Mouse (Mus musculus) lung, adult 2 months (tissue): ENCODE measurements at regions not wholly inside any gene's neighbourhood (a gene's known extent, or its start where the extent isn't known, plus 50 kb on each side); places are given as distances from the start of the nearest gene placed in this dataset.
"Not testable (repeated sequence)": the region's sequence is repeated elsewhere in the genome, so short reads cannot be mapped to it uniquely, and the experiment has no call there.

ENCODE experiments used
- DNase-seq: peaks from one replicate; pipeline ENCODE4 v3.0.0; 2022
- H3K4me1 ChIP-seq: fragments of 200-500 bp; 2 replicates; pipeline ENCODE4 v1.6.1; 2011; ENCODE audit warnings: low read length; ENCODE audit not compliant: control insufficient read depth, insufficient read depth
- H3K4me3 ChIP-seq: fragments of 200-500 bp; replicated peaks from 2 replicates; pipeline ENCODE3; 2011; ENCODE audit warnings: low read depth, mild to moderate bottlenecking, control low read depth, low read length; ENCODE audit errors: extremely low read depth
- CTCF ChIP-seq: fragments of 200-500 bp; IDR thresholded peaks from 2 replicates; pipeline ENCODE4 v1.5.1; 2011; ENCODE audit warnings: mild to moderate bottlenecking, low read length, control low read depth; ENCODE audit not compliant: insufficient read depth
- POLR2A ChIP-seq: fragments of 200-500 bp; IDR thresholded peaks from 2 replicates; pipeline ENCODE4 v1.6.1; 2011; ENCODE audit warnings: low read depth, mild to moderate bottlenecking, control low read depth, low read length, borderline replicate concordance; ENCODE audit errors: extremely low read depth
- WGBS: fragments of 180-500 bp; shearing (Covaris S2); methylation state at CpG from one replicate; pipeline ENCODE4 v1.1.7; 2018; 5-methylcytosine and 5-hydroxymethylcytosine counted together

DNA sequence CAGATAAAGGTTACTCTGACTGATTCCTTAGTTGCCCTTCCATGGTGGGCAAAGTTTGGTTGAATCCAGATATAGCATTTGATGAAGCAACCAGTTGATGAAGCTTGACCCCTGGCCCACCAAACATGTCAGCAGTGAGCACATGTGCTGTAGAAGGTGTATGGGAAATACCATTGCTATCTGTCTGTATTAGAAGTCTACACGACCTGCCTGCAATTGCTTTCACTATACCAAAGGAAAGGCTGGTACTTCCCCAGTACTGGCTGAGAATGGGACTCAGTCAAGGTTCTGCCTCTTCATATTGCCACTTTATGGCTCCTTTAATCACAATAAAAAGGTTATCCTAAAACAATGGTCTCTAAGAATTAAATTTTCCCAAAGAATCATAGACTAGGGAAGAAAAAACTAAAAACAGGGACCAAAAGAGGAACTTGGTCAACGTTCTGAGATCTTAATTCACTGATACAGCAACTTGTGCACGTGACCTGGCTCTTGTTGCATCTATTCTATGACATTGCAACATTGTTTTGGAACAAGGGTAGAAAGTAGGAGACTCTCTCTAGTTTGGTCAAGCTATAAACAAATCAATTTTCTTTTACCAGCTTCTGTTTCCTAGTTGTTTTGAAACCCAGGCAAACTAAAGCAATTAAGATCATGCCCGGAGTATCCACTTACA, 284.0 kb downstream of the Rapgef2 start:
- no peak for DNase-seq
- Histone ChIP-seq H3K4me3 (no peak overlapping the region), H3K4me1 (no peaks in the 10 kb centered on the region)
- WGBS = 74% methylated on average over 4 of the region's 4 CpGs
- no peak for TF ChIP-seq CTCF
- TF ChIP-seq POLR2A = no peak

GRCm38 (mm10) chr3:79001754-79002153, 284.6 kb downstream of the Rapgef2 start:
- no peaks in the 10 kb centered on the region for H3K4me1 ChIP-seq
- H3K4me3 ChIP-seq = no peak overlapping the region
- no peak for DNase-seq
- WGBS = 75% methylated on average over 4 of the region's 4 CpGs
- TF ChIP-seq POLR2A (no peak), CTCF (no peak)

DNA sequence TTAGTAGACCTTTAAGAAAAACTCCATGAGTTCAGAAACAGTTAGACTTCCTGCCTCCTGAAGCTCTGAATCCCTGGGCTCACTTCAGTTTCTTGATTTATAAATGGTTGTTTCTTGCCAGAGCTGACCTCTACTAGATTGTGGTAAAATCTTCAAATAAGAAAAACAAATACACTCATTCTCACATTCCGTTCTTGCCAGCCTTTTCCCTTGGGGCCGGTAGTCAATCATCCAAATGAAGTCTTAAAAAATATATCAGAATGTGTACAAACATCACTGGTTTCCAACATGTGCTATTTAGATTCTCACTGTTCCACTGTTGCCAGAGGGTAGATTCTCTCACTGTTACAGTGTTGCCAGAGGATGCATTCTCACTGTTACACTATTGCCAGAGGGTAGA, 286.0 kb downstream of the Rapgef2 start:
- Histone ChIP-seq H3K4me3 (no peak overlapping the region), H3K4me1 (no peaks in the 10 kb centered on the region)
- DNase-seq = no peak
- 53% methylated on average over 2 of the region's 2 CpGs for WGBS
- TF ChIP-seq POLR2A = no peak
- TF ChIP-seq CTCF = no peak

DNA sequence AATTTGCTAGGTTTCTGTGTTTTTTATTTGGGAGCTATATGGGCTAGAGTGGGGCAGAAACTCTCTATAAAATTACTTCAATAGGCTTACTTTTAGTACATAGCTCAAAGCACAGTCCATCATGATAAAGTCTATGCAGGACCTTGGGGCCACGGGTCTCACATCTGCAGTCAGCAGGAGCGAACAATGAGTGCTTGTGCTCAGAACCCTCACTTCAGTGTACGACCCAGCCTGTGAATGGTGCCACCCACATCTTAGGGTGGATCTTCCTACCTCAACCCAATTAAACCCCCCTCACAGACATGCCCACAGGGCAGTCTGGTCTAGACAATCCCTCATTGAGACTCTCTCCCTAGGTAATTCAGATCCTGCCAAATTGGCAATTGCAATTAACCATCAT, 286.5 kb downstream of the Rapgef2 start:
- DNase-seq = no peak
- 78% methylated on average over 3 of the region's 3 CpGs for WGBS
- Histone ChIP-seq H3K4me1 (no peaks in the 10 kb centered on the region), H3K4me3 (no peak overlapping the region)
- TF ChIP-seq POLR2A (no peak), CTCF (no peak)

DNA sequence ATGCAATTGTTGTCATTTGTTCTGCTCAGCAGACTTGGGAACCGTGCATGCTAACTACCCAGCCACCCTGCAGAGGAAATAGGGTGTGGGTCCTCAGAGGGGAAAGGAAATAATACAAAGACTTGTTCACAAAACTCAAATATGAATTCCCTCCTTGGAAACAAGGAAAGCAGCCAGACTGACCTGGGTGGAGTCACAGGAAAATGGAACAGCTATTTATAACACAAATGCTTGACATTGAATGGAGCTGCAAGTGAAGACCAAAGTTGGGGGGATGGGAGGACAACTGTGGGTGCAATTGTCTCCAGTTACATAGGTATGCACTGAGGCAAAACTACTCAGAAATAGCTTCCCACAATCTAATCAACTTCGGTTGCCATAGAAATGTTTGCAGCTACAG, 298.2 kb downstream of the Rapgef2 start:
- DNase-seq = no peak
- peaks cover 8% of the 10 kb centered on the region for H3K4me1 ChIP-seq
- 38% methylated on average over 2 of the region's 2 CpGs for WGBS
- H3K4me3 ChIP-seq = no peak overlapping the region
- TF ChIP-seq CTCF = no peak
- no peak for TF ChIP-seq POLR2A

- WGBS = 71% methylated on average over 7 of the region's 7 CpGs
- TF ChIP-seq CTCF (no peak), POLR2A (no peak)
- DNase-seq = no peak
- Histone ChIP-seq H3K4me1 (peaks cover 8% of the 10 kb centered on the region), H3K4me3 (no peak overlapping the region)
These were observed 299.6 kb downstream of the Rapgef2 start for GRCm38 (mm10) chr3:78986726-78987125.

GRCm38 (mm10) chr3:78981057-78981456, 305.3 kb downstream of the Rapgef2 start:
- DNase-seq = no peak
- TF ChIP-seq POLR2A (no peak), CTCF (no peak)
- Histone ChIP-seq H3K4me1 (no peaks in the 10 kb centered on the region), H3K4me3 (no peak overlapping the region)
- WGBS = 88% methylated on average over 3 of the region's 3 CpGs

GRCm38 (mm10) chr3:78978781-78979180, 307.5 kb downstream of the Rapgef2 start:
- Histone ChIP-seq H3K4me3 (no peak overlapping the region), H3K4me1 (no peaks in the 10 kb centered on the region)
- 79% methylated on average over 4 of the region's 4 CpGs for WGBS
- no peak for DNase-seq
- TF ChIP-seq POLR2A (no peak), CTCF (no peak)

DNA sequence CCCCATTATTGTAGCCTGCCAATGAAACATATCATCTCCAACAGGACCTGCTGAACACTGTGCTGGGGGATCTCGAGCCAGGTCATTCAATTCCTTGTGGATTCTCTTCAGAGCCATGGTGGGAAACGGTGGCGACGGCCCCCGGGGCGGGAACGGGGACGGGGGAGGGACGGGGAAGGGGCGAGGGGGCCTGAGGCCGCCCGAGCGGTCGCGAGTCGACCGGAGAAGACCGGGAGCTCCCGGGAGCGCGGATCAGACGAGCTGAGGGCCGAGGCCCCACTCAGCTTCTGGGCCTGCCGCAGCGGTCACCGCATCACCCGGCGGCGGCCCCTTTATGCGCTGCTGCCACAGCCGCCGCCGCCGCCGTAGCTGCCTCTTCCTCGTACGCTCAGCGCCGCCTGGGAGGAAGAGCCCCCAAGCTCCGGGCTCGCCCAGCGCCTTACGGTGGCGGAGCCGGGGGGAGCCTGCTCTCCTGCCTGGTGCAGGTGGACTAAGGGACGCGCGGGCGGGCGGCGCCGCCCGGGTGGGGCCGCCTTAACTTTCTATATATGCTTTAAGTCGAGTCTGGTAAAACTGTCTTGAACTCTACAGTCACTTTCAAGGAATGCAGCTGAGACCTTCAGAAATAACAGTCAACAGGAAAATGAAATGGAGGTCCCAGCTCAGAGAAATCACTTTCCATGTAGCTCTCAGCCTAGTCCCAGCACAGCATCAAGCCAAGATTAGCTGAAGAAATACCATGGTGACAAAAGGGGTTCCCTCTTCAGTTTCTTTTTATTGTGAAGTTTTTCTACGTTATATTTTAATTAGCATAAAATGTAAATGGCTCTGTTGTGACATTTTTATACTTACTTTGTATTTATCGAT, 319.4 kb downstream of the Rapgef2 start:
- 5% methylated on average over 56 of the region's 57 CpGs for WGBS
- H3K4me3 ChIP-seq, H3K4me1 ChIP-seq: not testable (repeated sequence)
- peak; percentile 9 for DNase-seq

DNA sequence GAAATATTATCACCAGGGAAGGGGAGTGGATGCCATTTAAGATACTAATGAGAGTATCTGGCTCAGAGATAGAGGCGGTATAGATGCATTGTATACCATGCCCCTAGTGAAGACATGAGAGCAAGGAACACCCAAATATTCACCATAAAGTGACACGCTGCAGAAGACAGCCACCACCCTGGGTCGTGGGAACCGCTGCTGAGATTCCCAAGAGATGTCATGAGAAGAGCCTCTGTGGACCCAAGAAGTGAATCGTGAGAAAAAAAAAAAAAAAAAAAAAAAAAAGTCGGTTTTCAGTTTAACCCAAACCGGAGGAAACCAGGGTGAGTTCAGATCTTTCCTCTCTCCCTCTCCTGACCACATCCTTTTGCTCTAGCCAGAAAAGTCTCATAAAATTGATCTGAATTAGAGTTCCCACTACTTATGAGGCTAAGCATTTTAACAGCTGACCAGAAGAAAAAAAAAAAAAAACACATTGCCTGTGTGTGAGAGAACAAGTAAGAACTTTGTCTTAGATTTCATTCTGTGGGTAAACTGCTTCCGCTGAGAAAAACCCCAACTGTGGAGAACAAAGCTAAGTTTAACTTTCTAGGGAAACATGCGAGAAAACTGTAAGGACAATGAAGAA, 322.0 kb downstream of the Rapgef2 start:
- no peak for TF ChIP-seq CTCF
- no peak for TF ChIP-seq POLR2A
- H3K4me1 ChIP-seq = no peaks in the 10 kb centered on the region
- no peak for DNase-seq
- 73% methylated on average over 9 of the region's 9 CpGs for WGBS
- H3K4me3 ChIP-seq = no peak overlapping the region
